Mouse (Mus musculus) kidney, postnatal 0 days (tissue): ENCODE results near the gene Lpgat1. TPM values are rescaled to one million over a fixed set of nuclear protein-coding genes. Genes with fewer than 3 reads are reported as not detected.
A peak's percentile ranks its signal among the peaks of the same experiment; 100 is the strongest.

ENCODE experiments used
- ATAC-seq: fragments of 200-750 bp; cut with Nextera tagmentation; replicated peaks from 2 replicates; pipeline ENCODE4 v1.8.0; 2017; ENCODE audit warnings: low read depth, moderate number of reproducible peaks, moderate TSS enrichment, moderate library complexity; ENCODE audit not compliant: low FRiP score
- DNase-seq: peaks from one replicate; pipeline ENCODE4 v3.0.0-alpha.2; 2016; ENCODE audit warnings: low spot score
- H3K27ac ChIP-seq: fragments of 300-500 bp; sonication (generic); 2 replicates; pipeline ENCODE4 v1.5.1; 2014; ENCODE audit warnings: mild to moderate bottlenecking
- H3K27me3 ChIP-seq: fragments of 300-500 bp; sonication (generic); 2 replicates; pipeline ENCODE4 v1.6.1; 2014; ENCODE audit warnings: low read length, mixed read lengths; ENCODE audit not compliant: insufficient read depth
- H3K36me3 ChIP-seq: fragments of 300-500 bp; sonication (generic); 2 replicates; pipeline ENCODE4 v1.6.1; 2014; ENCODE audit warnings: low read length, mixed read lengths; ENCODE audit not compliant: insufficient read depth
- H3K4me1 ChIP-seq: fragments of 300-500 bp; sonication (generic); replicated peaks from 2 replicates; pipeline ENCODE4 v1.6.1; 2014; ENCODE audit warnings: antibody characterized with exemption, low read length, mixed read lengths; ENCODE audit not compliant: insufficient read depth
- H3K4me2 ChIP-seq: fragments of 300-500 bp; sonication (generic); 2 replicates; pipeline ENCODE4 v1.6.1; 2014; ENCODE audit warnings: mild to moderate bottlenecking, low read length, moderate library complexity, mixed read lengths
- H3K4me3 ChIP-seq: fragments of 300-500 bp; sonication (generic); replicated peaks from 2 replicates; pipeline ENCODE4 v1.5.1; 2014; ENCODE audit warnings: low read depth, low read length
- H3K9ac ChIP-seq: fragments of 300-500 bp; sonication (generic); 2 replicates; pipeline ENCODE4 v1.6.1; 2014; ENCODE audit warnings: low read depth, low read length
- H3K9me3 ChIP-seq: fragments of 300-500 bp; sonication (generic); replicated peaks from 2 replicates; pipeline ENCODE4 v1.6.1; 2016; ENCODE audit warnings: low read length, inconsistent platforms, mixed read lengths
- CTCF ChIP-seq: IDR thresholded peaks from 2 replicates; pipeline ENCODE4 v1.5.1; 2016; ENCODE audit warnings: antibody characterized with exemption, low read depth, mild to moderate bottlenecking, moderate library complexity
- WGBS: fragments of 180-500 bp; shearing (Covaris S2); extraction: QIAGEN DNeasy Blood & Tissue Kit; methylation state at CpG from one replicate; pipeline ENCODE4 v1.1.7; 2014; 5-methylcytosine and 5-hydroxymethylcytosine counted together
- polyA plus RNA-seq: library from polyadenylated mRNA; unstranded; fragments of >200 nt; fragmentation: Nextera tagmentation; extraction: Ambion mirVana; gene quantifications from 2 replicates; pipeline ENCODE4 v1.2.1, GENCODE M21; 2015

Lpgat1 gene
- polyA plus RNA-seq, result 36.5 and 37.1 TPM in 2 replicates

- peak within 1 kb of the TSS; percentile 95 for H3K4me3 ChIP-seq
- H3K9me3 ChIP-seq, result no peaks in the 10 kb centered on the region
- H3K4me1 ChIP-seq, result 0 out of 2 replicates have a peak, but pooled peaks cover 3% of the 10 kb centered on the region
- H3K4me2 ChIP-seq, result peak within 1 kb of the TSS; percentile 97
- TF ChIP-seq CTCF, result no peak
- H3K36me3 ChIP-seq, result peaks cover 1% of the 10 kb centered on the region; the same call in 1 of the 2 replicates
- peak within 1 kb of the TSS; percentile 83 for H3K9ac ChIP-seq
- H3K27me3 ChIP-seq, result no peaks in the 10 kb centered on the region
- DNase-seq, result peak; percentile 73
- WGBS, result under 1% methylated on average over 64 of the region's 113 CpGs
- peak; percentile 85 for ATAC-seq
- H3K27ac ChIP-seq, result peak within 1 kb of the TSS; percentile 96
Measured at GRCm38 (mm10) chr1:191717601-191718498, at the start of gene Lpgat1. TSS of gene Lpgat1 (plus strand) at chr1:191717834.

DNA sequence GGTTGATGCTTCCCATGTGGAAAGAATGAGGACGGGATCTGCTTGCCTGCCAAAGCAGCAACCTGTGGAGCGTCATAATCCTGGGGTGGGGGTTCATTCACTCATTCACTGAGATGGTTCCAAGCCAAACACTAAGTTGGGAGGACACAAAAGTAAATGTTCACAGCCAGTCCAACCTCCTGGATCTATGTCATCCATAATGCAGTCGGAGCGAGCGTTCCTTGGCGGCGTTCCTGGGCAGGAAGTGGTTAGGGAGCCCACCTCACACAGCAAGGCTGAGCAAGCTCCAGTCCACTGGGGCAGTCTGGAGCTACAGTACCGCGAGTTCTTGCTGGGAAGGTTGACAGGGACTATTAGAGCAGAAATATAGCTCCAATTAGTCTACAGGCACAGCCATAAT is 49.6 kb upstream of the Lpgat1 start:
- Histone ChIP-seq H3K9me3 (no peaks in the 10 kb centered on the region), H3K9ac (no peak overlapping the region), H3K4me3 (no peak overlapping the region), H3K4me1 (0 out of 2 replicates have a peak, but pooled peaks cover 6% of the 10 kb centered on the region), H3K27ac (no peak overlapping the region), H3K27me3 (no peaks in the 10 kb centered on the region), H3K4me2 (no peak overlapping the region), H3K36me3 (no peaks in the 10 kb centered on the region)
- ATAC-seq (no peak), DNase-seq (peak; percentile 75)
- WGBS, result 61% methylated on average over 9 of the region's 9 CpGs
- no peak for TF ChIP-seq CTCF

GRCm38 (mm10) chr1:191674071-191674470 is 43.6 kb upstream of the Lpgat1 start:
- Histone ChIP-seq H3K9ac (no peak overlapping the region), H3K4me2 (no peak overlapping the region), H3K27me3 (no peaks in the 10 kb centered on the region), H3K36me3 (no peaks in the 10 kb centered on the region), H3K27ac (no peak overlapping the region), H3K4me3 (no peak overlapping the region), H3K4me1 (no peaks in the 10 kb centered on the region), H3K9me3 (no peaks in the 10 kb centered on the region)
- 82% methylated on average over 5 of the region's 5 CpGs for whole genome bisulfite sequencing
- DNase-seq, result no peak
- TF ChIP-seq CTCF, result no peak
- ATAC-seq, result no peak

DNA sequence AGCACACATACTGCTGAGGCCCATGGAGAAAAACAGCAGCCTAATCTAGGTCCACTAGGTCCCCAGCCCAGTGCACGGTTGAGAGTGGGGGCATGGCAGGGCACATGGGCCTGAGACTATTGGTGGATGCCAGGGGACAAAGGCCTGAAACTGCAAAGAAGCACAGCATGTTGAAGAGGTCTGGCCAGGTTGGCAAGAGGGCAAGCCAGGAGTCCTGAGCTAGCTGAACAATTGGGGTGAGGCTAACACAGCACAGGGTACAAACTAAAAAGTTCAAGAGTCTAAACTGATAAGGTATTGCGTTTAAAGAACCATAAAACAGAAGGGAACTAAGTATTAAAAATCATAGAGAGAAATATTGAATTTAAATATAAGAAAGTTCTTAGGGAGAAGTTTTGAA is 36.0 kb upstream of the Lpgat1 start:
- ATAC-seq, result no peak
- Histone ChIP-seq H3K9me3 (peaks cover 6% of the 10 kb centered on the region; the same call in 1 of the 2 replicates), H3K36me3 (no peaks in the 10 kb centered on the region), H3K27ac (no peak overlapping the region), H3K4me1 (no peaks in the 10 kb centered on the region), H3K4me3 (no peak overlapping the region), H3K27me3 (no peaks in the 10 kb centered on the region), H3K9ac (no peak overlapping the region), H3K4me2 (no peak overlapping the region)
- no peak for TF ChIP-seq CTCF
- DNase-seq, result no peak
- 72% methylated on average over 2 of the region's 2 CpGs for WGBS

- H3K4me3 ChIP-seq, result no peak overlapping the region
- no peak overlapping the region for H3K27ac ChIP-seq
- no peak for TF ChIP-seq CTCF
- ATAC-seq (no peak), DNase-seq (no peak)
- no peak overlapping the region for H3K4me2 ChIP-seq
- 84% methylated on average over 7 of the region's 7 CpGs for WGBS
- no peaks in the 10 kb centered on the region for H3K27me3 ChIP-seq
- H3K9me3 ChIP-seq, result peaks cover 6% of the 10 kb centered on the region; the same call in 1 of the 2 replicates
- no peaks in the 10 kb centered on the region for H3K36me3 ChIP-seq
- H3K4me1 ChIP-seq, result no peaks in the 10 kb centered on the region
- H3K9ac ChIP-seq, result no peak overlapping the region
Measured at GRCm38 (mm10) chr1:191687531-191687930, 30.1 kb upstream of the Lpgat1 start.

GRCm38 (mm10) chr1:191693231-191693630 is 24.4 kb upstream of the Lpgat1 start:
- no peak for TF ChIP-seq CTCF
- Histone ChIP-seq H3K36me3 (no peaks in the 10 kb centered on the region), H3K4me2 (no peak overlapping the region), H3K9me3 (no peaks in the 10 kb centered on the region), H3K9ac (no peak overlapping the region), H3K27me3 (no peaks in the 10 kb centered on the region), H3K27ac (no peak overlapping the region), H3K4me3 (no peak overlapping the region), H3K4me1 (no peaks in the 10 kb centered on the region)
- WGBS, result 37% methylated on average over 4 of the region's 4 CpGs
- ATAC-seq (no peak; the same call in 1 of the 2 replicates), DNase-seq (peak; percentile 45)
